Mouse (Mus musculus) heart, postnatal 14 days (tissue): ENCODE results near the gene Pgam2. TPM values are rescaled to one million over a fixed set of nuclear protein-coding genes. Genes with fewer than 3 reads are reported as not detected.
"Not testable (repeated sequence)": the region's sequence is repeated elsewhere in the genome, so short reads cannot be mapped to it uniquely, and the experiment has no call there.

Experiments used
- DNase-seq, 2 experiments: peaks; one replicate each; pipeline ENCODE4 v3.0.0; 2021 to 2022
- intact Hi-C: fragments of 180-260 bp; cut with DNase I; formaldehyde crosslinking; loops from one replicate; pipeline ENCODE4 v1.15.1; 2025
- total RNA-seq, 2 experiments: library from RNA; stranded (reverse); gene quantifications; 2 replicates each; pipeline ENCODE4 v1.2.3; 2021

The Pgam2 gene
- total RNA-seq, 2 experiments from 2014 or later = 796 to 815 TPM

- intact Hi-C loops = no loop called here
- DNase-seq = no peak
These were observed 9.8 kb upstream of the Pgam2 start for GRCm38 (mm10) chr11:5813381-5813780.

DNA sequence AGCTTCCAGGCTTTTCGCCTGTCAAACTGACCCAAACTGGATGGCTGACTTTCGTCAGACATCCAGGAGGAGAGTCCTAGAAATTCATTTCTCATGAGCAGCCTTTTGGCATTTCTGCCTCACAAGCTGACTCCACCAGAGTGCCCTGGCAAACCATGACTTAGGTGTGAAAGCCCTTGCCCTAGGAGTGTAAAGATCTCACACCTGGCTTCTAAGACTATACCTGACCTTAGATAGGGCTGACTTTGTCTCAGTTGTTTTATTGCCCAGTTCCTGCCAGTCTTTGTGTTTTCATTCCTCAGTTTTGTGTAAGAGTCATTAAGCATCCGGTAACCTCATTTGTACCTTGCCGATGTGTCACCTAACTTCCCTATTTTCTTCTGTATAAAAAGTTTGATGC, 6.0 kb upstream of the Pgam2 start:
- DNase-seq, intact Hi-C loops: not testable (repeated sequence)

- intact Hi-C loops = no loop called here
- no peak for DNase-seq
These were observed 4.4 kb upstream of the Pgam2 start for GRCm38 (mm10) chr11:5807956-5808355.

- no peak for DNase-seq
- intact Hi-C loops = no loop called here
These were observed 2.2 kb upstream of the Pgam2 start for GRCm38 (mm10) chr11:5805711-5806110.

DNA sequence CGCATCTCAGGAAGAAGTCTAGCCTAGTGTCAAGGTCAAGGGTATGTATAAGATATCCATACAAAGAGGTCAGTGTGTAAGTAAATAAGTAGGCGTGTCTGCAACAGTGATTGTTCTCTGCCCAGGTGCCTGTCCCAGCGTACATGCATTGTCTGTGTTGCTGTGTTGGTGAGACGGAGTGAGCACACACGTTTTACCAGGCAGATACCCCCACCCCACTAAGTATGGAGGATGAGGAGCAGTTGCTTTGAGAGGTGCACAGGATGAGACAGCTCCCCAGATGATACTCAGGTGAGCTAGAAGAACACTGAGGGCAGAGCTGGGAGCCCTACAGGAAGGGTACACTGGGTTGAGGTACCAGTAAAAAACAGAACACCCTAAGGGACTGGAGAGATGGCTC, 641 bp upstream of the Pgam2 start:
- intact Hi-C loops = no loop called here
- no peak for DNase-seq

- intact Hi-C loops = no loop called here
- no peak for DNase-seq
These were observed 896 bp downstream of the Pgam2 start for GRCm38 (mm10) chr11:5802457-5803217.

DNA sequence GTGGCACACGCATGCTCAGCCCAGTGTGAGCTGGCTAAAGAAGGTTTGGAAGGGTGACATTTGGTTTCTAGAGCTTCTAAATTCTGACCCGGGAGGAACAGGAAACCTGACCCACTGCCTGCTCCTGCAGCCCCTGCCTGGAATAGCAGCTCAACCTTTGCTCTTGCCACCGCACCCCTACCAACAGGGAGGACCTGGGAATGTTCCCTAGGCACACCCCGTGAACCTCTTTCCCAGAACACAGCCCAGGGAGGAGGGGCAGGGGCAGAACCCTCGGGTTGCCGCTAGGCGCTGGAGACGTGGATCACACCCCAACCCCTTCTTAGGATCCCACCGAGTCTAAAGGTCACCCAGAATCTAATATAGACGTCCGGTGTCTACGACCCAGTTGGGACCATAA, 1.5 kb downstream of the Pgam2 start:
- intact Hi-C loops = no loop called here
- DNase-seq = peak in 1 of 2 experiments; percentile 39

DNA sequence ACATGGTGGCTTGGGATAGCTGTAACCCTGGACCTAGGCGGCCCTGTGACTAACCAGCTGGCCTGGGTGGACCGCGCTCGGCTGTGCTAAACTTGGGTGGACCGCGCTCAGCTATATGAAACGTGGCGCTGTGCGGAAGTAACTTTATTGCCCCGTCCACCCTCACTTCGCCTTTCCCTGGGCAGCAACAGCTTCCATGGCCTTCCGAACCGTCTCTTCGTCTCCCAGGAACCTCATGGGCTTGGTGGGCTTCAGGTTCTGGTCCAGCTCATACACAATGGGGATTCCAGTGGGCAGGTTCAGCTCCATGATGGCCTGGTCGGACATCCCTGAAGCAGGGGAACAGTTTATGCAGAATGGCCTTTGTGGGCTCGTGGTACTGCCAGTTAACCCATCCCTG, 2.0 kb downstream of the Pgam2 start:
- no peak for DNase-seq
- intact Hi-C loops = no loop called here

- intact Hi-C loops = loop anchor here (5.0 kb wide), 1 partner anchor 87 kb away; no protein-coding TSS in a partner anchor
- DNase-seq = no peak
These were observed 3.7 kb downstream of the Pgam2 start for GRCm38 (mm10) chr11:5799621-5800490.

GRCm38 (mm10) chr11:5797928-5798327, 5.6 kb downstream of the Pgam2 start:
- DNase-seq = no peak
- intact Hi-C loops = loop anchor here (5.0 kb wide), 1 partner anchor 89 kb away; no protein-coding TSS in a partner anchor

DNA sequence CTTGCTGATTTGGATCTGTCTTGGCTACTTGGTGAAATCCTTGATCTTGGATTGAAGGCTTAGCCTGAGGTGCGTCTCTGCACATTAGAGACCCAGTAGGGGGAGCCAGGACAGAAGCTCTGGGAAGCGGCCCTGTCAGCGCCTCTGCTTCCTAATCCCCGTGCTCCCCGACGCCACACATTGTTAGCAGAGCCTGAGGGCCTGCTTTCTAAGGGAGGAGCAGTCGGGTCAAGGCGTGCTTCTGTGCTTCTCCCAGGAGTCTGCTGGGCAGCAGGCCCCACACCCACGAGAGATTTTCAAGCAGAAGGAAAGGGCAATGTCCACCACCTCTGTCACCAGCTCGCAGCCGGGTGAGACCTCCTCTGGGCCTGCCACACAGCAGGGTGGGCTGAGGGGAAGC, 6.2 kb downstream of the Pgam2 start:
- intact Hi-C loops = loop anchor here (5.0 kb wide), 1 partner anchor 90 kb away; no protein-coding TSS in a partner anchor
- no peak for DNase-seq

DNA sequence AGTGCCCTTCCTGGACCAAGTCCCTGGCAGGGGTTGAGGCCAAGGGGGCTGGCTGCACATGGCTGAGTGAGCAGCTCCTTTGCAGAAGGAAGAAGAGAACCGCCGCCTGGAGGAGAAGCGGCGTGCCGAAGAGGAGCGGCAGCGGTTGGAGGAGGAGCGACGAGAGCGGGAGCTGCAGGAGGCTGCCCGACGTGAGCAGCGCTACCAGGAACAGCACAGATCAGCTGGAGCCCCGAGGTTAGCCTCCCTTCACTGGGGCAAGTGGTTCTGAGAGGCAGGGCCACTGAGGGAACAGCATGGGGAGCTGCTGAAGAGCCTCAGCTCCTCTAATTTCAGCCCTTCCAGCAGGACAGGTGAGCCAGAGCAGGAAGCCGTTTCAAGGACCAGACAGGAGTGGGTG, 6.6 kb downstream of the Pgam2 start:
- no peak for DNase-seq
- intact Hi-C loops = loop anchor here (5.0 kb wide), 1 partner anchor 90 kb away; no protein-coding TSS in a partner anchor

GRCm38 (mm10) chr11:5795706-5796105, 7.8 kb downstream of the Pgam2 start:
- intact Hi-C loops = loop anchor here (5.0 kb wide), 1 partner anchor 92 kb away; no protein-coding TSS in a partner anchor

DNA sequence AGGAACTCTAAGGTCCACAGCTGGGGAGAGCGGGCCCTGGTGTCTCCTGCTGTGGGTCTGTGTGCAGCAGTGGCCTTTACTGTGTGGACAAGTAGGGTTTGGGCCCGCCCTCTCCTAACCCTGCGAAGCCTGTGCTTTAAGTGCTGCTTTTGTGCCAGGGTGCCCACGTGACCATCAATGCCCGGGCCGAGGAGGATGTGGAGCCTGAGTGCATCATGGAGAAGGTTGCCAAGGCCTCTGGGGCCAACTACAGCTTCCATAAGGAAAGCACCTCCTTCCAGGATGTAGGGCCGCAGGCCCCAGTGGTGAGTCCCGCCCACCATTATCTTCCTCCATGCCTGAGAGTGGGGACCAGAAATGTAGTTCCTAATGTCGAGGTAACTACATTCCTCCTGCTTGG, 8.2 kb downstream of the Pgam2 start:
- DNase-seq = no peak
- intact Hi-C loops = loop anchor here (5.0 kb wide), 1 partner anchor 92 kb away; no protein-coding TSS in a partner anchor

More at GRCm38 (mm10) chr11:5795706-5796105, 7.8 kb downstream of the Pgam2 start:
- DNase-seq = peak; percentile 41 to 65

DNA sequence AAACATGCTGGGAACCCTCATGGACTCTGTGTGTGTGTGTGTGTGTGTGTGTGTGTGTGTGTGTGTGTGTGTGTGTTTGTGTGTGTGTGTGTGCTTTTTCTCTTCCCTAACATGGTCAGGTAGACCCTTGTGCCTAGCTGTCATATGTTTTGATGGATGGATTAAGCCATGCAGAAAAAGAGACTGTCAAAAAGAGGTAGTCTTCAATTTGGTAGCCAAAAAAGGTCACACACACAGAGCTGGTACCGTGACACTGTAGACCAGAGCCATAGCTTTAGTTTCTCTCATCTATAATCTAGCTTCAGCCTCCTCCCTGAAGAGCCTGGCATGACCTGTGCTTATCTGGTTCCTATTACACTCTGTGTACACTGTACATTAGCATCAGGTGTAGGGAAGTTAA, 13.1 kb downstream of the Pgam2 start:
- intact Hi-C loops = no loop called here
- no peak for DNase-seq

- DNase-seq = no peak
- intact Hi-C loops = loop anchor here (5.0 kb wide), 2 partner anchors 47 to 87 kb away; partner anchors contain the start of genes Pold2 and Polm
These were observed 13.7 kb downstream of the Pgam2 start for GRCm38 (mm10) chr11:5789754-5790333.

DNA sequence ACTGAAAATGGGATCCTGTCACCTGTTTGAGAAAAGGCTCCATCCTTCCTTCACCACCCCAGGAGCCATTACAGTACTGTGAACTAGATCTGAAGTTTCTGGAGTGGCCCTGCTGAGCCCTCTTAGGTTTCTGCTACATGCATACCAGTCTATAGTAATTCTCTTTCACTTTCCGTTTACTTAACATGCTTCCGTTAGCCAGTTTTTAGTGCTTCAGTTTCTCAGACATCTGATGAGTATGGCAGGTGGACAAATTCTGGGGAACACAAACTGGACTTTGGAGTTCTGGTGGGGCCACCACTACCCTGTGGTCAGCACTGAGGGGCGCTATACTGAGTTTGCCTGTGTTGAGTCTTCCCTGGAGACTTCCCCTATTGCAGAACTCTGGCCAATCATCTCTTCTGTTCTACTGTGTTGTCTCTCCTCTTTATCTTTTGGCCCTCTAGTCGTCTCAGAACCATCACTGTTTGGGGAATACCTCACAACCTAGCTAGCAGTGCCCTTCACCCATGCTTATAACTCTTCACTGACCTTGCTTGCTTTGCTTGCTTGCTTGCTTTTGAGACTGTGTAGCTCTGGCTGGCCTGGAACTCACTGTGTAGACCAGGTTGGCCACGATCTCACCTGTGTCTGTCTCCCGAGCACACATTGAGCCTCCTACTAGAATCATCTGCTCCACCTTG, 14.3 kb downstream of the Pgam2 start:
- intact Hi-C loops = loop anchor here (5.0 kb wide), 2 partner anchors 48 to 88 kb away; partner anchors contain the start of genes Pold2 and Polm
- no peak for DNase-seq

- intact Hi-C loops = loop anchor here (5.0 kb wide), 2 partner anchors 49 to 89 kb away; partner anchors contain the start of genes Pold2 and Polm
- peak; percentile 96 to 98 for DNase-seq
These were observed 15.2 kb downstream of the Pgam2 start, which contains the start of gene Dbnl for GRCm38 (mm10) chr11:5788056-5789014. Gene Dbnl, plus strand, starts transcription at chr11:5788488.

GRCm38 (mm10) chr11:5787671-5788055, 15.9 kb downstream of the Pgam2 start:
- DNase-seq = no peak
- intact Hi-C loops = loop anchor here (5.0 kb wide), 2 partner anchors 50 to 90 kb away; partner anchors contain the start of genes Pold2 and Polm
